Comparison of ENCODE assay signal across 33 mouse cellular contexts in the genomic region with DNA sequence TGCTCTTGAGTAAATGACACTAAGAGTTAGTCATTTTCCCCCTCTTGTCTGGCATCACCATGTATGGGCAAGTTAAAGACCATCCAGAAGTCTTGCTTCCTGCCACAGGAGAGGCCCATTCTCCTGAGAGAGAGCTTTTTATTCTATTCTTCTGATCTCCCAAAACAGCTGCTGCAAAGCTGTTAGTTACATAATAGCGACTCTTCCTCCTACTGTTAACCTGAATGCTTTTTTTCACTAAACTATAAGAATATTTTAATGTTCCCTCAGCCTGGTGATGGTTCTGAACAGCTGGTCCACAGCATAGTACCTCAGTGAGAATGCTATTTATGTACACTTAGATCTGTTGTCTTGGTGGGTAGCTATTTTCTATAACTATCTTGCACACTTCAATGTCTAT. TPM values are rescaled to one million over a fixed set of nuclear protein-coding genes. Genes with fewer than 3 reads are reported as not detected.
DNase-seq lines count a peak whose midpoint lies in the region; ATAC-seq and TF ChIP-seq lines count a peak whose summit lies in the region.
"Had no signal": no experiment of that assay in that cellular context is flagged by ENCODE, and none has a peak within 500 bp of the region (broad histone marks: within the 10 kb centered on the region; RNA-seq: fewer than 3 reads in every experiment).

No protein-coding gene starts in this region.

- no peak for DNase-seq in embryonic facial prominence, embryonic 10.5 days (ENCODE audit: low spot score)
- no peak for DNase-seq in left cerebral cortex, adult 2 months (ENCODE audit: extremely low spot score in 1 of 2, low spot score in 2 of 2)
- DNase-seq in left cerebral cortex, postnatal 14 days (ENCODE audit: low spot score in 2 of 2): no peak
- no peak for DNase-seq in stomach, postnatal 0 days (ENCODE audit: low spot score)
- DNase-seq in testis, postnatal 14 days (ENCODE audit: low spot score): no peak
- DNase-seq in cerebellum, adult 11 months: no peak
- DNase-seq: adrenal gland, postnatal 10 days; cerebellum, adult 11-12 months; cerebellum, adult 9-11 months; heart, postnatal 14 days; kidney, adult 11 months; kidney, postnatal 14 days; left cerebral cortex, postnatal 4 days; liver, embryonic 13.5 days; lung, adult 18-20 months; lung, postnatal 14 days; thymus, adult 18-20 months; thymus, postnatal 25 days had no signal

- no peak for ATAC-seq in embryonic facial prominence, embryonic 13.5 days (ENCODE audit: insufficient number of reproducible peaks, insufficient read depth, low FRiP score, low TSS enrichment, low read depth)
- no peak for ATAC-seq in stomach, embryonic 14.5 days (ENCODE audit: insufficient number of reproducible peaks, insufficient read depth, low FRiP score, low read depth)
- ATAC-seq in stomach, postnatal 0 days (ENCODE audit: low FRiP score, low TSS enrichment): no peak
- ATAC-seq: forebrain, embryonic 14.5 days; inflammation-experienced regulatory T-cells, adult 6 months; midbrain, embryonic 16.5 days; Patski had no signal

- H3K4me1 ChIP-seq in embryonic facial prominence, embryonic 13.5 days: peaks cover 45% of the 10 kb centered on the region
- peaks cover 52% of the 10 kb centered on the region for H3K4me1 ChIP-seq in embryonic facial prominence, embryonic 10.5 days
- H3K4me1 ChIP-seq in stomach, embryonic 14.5 days (ENCODE audit: control insufficient read depth, insufficient read depth, low read length): peaks cover 19% of the 10 kb centered on the region; the same call in 1 of the 2 replicates
- peaks cover 4% of the 10 kb centered on the region; the same call in 1 of the 2 replicates for H3K4me1 ChIP-seq in stomach, postnatal 0 days (replicated peaks; ENCODE audit: control insufficient read depth, insufficient read depth)
- H3K4me1 ChIP-seq: hindbrain, embryonic 15.5 days had no signal

- intact Hi-C loops in left cerebral cortex, adult 2 months (cut with DNase I): loop anchor here (2.0 kb wide), 1 partner anchor 69 kb away; a partner anchor contains a TSS
- intact Hi-C loops in left cerebral cortex, postnatal 14 days (cut with DNase I): no loop called here

- no peak overlapping the region for H3K9ac ChIP-seq in embryonic facial prominence, embryonic 13.5 days
- no peak overlapping the region for H3K9ac ChIP-seq in stomach, embryonic 14.5 days (replicated peaks; ENCODE audit: low read depth, low read length)
- H3K9ac ChIP-seq in stomach, postnatal 0 days (ENCODE audit: low read length): no peak overlapping the region
- H3K9ac ChIP-seq: hindbrain, embryonic 15.5 days; limb, embryonic 15.5 days; liver, embryonic 13.5 days; neural tube, embryonic 12.5 days had no signal

- no peaks in the 10 kb centered on the region for H3K36me3 ChIP-seq in embryonic facial prominence, embryonic 13.5 days
- no peaks in the 10 kb centered on the region for H3K36me3 ChIP-seq in embryonic facial prominence, embryonic 10.5 days (replicated peaks)
- no peaks in the 10 kb centered on the region for H3K36me3 ChIP-seq in stomach, embryonic 14.5 days (ENCODE audit: control insufficient read depth, insufficient read depth, low read length)
- H3K36me3 ChIP-seq in stomach, postnatal 0 days (ENCODE audit: control insufficient read depth, insufficient read depth, low read length): no peaks in the 10 kb centered on the region
- H3K36me3 ChIP-seq: hindbrain, embryonic 10.5 days; hindbrain, embryonic 15.5 days; limb, embryonic 15.5 days; liver, embryonic 13.5 days; neural tube, embryonic 12.5 days had no signal

- TF ChIP-seq CTCF in left cerebral cortex, adult 2 months (IDR thresholded peaks at IDR 0.05): no peak
- TF ChIP-seq CTCF in stomach, postnatal 0 days (IDR thresholded peaks at IDR 0.05; ENCODE audit: low read depth): no peak

- H3K27me3 ChIP-seq in embryonic facial prominence, embryonic 13.5 days: no peaks in the 10 kb centered on the region
- no peaks in the 10 kb centered on the region for H3K27me3 ChIP-seq in embryonic facial prominence, embryonic 10.5 days (replicated peaks; ENCODE audit: low read depth, poor library complexity, severe bottlenecking)
- no peaks in the 10 kb centered on the region for H3K27me3 ChIP-seq in stomach, embryonic 14.5 days (ENCODE audit: control insufficient read depth, insufficient read depth, low read length)
- no peaks in the 10 kb centered on the region for H3K27me3 ChIP-seq in stomach, postnatal 0 days (ENCODE audit: control insufficient read depth, insufficient read depth, low read length)
- H3K27me3 ChIP-seq: hindbrain, embryonic 15.5 days; limb, embryonic 15.5 days; liver, embryonic 13.5 days; neural tube, embryonic 12.5 days; Patski had no signal

- WGBS in embryonic facial prominence, embryonic 13.5 days: 74% methylated on average over 1 of the region's 1 CpGs
- WGBS in embryonic facial prominence, embryonic 10.5 days: 89% methylated on average over 1 of the region's 1 CpGs
- WGBS in stomach, embryonic 14.5 days: 84% methylated on average over 1 of the region's 1 CpGs
- WGBS in stomach, postnatal 0 days: 69% methylated on average over 1 of the region's 1 CpGs

- TF ChIP-seq EP300 in stomach, postnatal 0 days (optimal IDR thresholded peaks at IDR 0.05): no peak

- H3K27ac ChIP-seq in embryonic facial prominence, embryonic 13.5 days: peak overlapping the region; percentile 95
- H3K27ac ChIP-seq in embryonic facial prominence, embryonic 10.5 days (replicated peaks): no peak overlapping the region; the same call in 1 of the 2 replicates
- peak overlapping the region; percentile 81 for H3K27ac ChIP-seq in left cerebral cortex, adult 2 months
- H3K27ac ChIP-seq in stomach, embryonic 14.5 days (ENCODE audit: low read length): 0 out of 2 replicates have a peak overlapping the region, but pooled peaks have one; percentile 6
- no peak overlapping the region for H3K27ac ChIP-seq in stomach, postnatal 0 days (replicated peaks)
- H3K27ac ChIP-seq: hindbrain, embryonic 10.5 days; hindbrain, embryonic 15.5 days; limb, embryonic 15.5 days; liver, embryonic 13.5 days; neural tube, embryonic 12.5 days had no signal

- H3K9me3 ChIP-seq in embryonic facial prominence, embryonic 13.5 days: no peaks in the 10 kb centered on the region
- 0 out of 2 replicates have a peak, but pooled peaks cover 6% of the 10 kb centered on the region for H3K9me3 ChIP-seq in embryonic facial prominence, embryonic 10.5 days
- no peaks in the 10 kb centered on the region for H3K9me3 ChIP-seq in stomach, embryonic 14.5 days (ENCODE audit: control insufficient read depth, low read depth, low read length)
- H3K9me3 ChIP-seq in stomach, postnatal 0 days (ENCODE audit: control insufficient read depth, low read length): no peaks in the 10 kb centered on the region
- H3K9me3 ChIP-seq: hindbrain, embryonic 10.5 days; hindbrain, embryonic 15.5 days; limb, embryonic 15.5 days; liver, embryonic 13.5 days; neural tube, embryonic 12.5 days had no signal

- H3K4me3 ChIP-seq in embryonic facial prominence, embryonic 13.5 days: no peak overlapping the region
- H3K4me3 ChIP-seq in embryonic facial prominence, embryonic 10.5 days: no peak overlapping the region
- no peak overlapping the region for H3K4me3 ChIP-seq in left cerebral cortex, adult 2 months
- no peak overlapping the region for H3K4me3 ChIP-seq in stomach, embryonic 14.5 days (ENCODE audit: low read depth, low read length)
- no peak overlapping the region for H3K4me3 ChIP-seq in stomach, postnatal 0 days (ENCODE audit: low read depth, low read length)
- H3K4me3 ChIP-seq: hindbrain, embryonic 10.5 days; hindbrain, embryonic 15.5 days; limb, embryonic 15.5 days; liver, embryonic 13.5 days; neural tube, embryonic 12.5 days had no signal

- H3K4me2 ChIP-seq in embryonic facial prominence, embryonic 13.5 days: no peak overlapping the region
- H3K4me2 ChIP-seq in stomach, embryonic 14.5 days (replicated peaks; ENCODE audit: low read depth, low read length): no peak overlapping the region
- H3K4me2 ChIP-seq in stomach, postnatal 0 days (replicated peaks; ENCODE audit: low read depth): no peak overlapping the region
- H3K4me2 ChIP-seq: hindbrain, embryonic 15.5 days; limb, embryonic 15.5 days; liver, embryonic 13.5 days; neural tube, embryonic 12.5 days had no signal

RNA-seq across cellular contexts. Expression of a gene that starts 21.0 kb away (rescaled TPM):
- 0.39 and 0.41 TPM in 2 replicates for polyA plus RNA-seq in embryonic facial prominence, embryonic 13.5 days (2015; fragmentation: Nextera tagmentation; extraction: Ambion mirVana)
- 0.15 TPM in 1 of 2 replicates, not detected in the other for polyA plus RNA-seq in embryonic facial prominence, embryonic 10.5 days (2016; fragmentation: Nextera tagmentation; extraction: Ambion mirVana)
- under 1 TPM in 1 of 2 experiments, not detected in 1; 0.94 TPM for total RNA-seq in left cerebral cortex, adult 2 months (2021)
- under 1 TPM; 0.64 to 0.68 TPM for total RNA-seq in left cerebral cortex, postnatal 14 days (2021)
- 0.25 and 0.31 TPM in 2 replicates for polyA plus RNA-seq in stomach, embryonic 14.5 days (2014; fragmentation: Nextera tagmentation; extraction: Ambion mirVana)
- polyA plus RNA-seq in stomach, postnatal 0 days (2015; fragmentation: Nextera tagmentation; extraction: Ambion mirVana): 0.05 and 0.13 TPM in 2 replicates
- total RNA-seq: common myeloid progenitor, adult 5-6 weeks; gastrocnemius, adult 8-10 months; gastrocnemius, postnatal 4 days; MEL had no signal
- polyA plus RNA-seq: inflammation-experienced regulatory T-cells, adult 6 months; kidney, embryonic 14.5 days; liver, embryonic 13.5 days; neural tube, embryonic 12.5 days; Patski had no signal

Comparison
In these comparisons a context has a peak if more than half of its experiments do, and no peak if none do; other contexts are left out.
1. H3K27ac ChIP-seq: peak in embryonic facial prominence, embryonic 13.5 days (single experiment), left cerebral cortex, adult 2 months (single experiment) and stomach, embryonic 14.5 days (single experiment); none in embryonic facial prominence, embryonic 10.5 days (single experiment) and stomach, postnatal 0 days (single experiment).